Mouse (Mus musculus) activated CD4-positive, CD25-positive, alpha-beta regulatory T cell (primary cell): ENCODE measurements around the gene Ccdc91. TPM values are rescaled to one million over a fixed set of nuclear protein-coding genes. Genes with fewer than 3 reads are reported as not detected.

Experiments
- polyA plus RNA-seq, 2 experiments: library from polyadenylated mRNA; unstranded; fragments of 100-300 nt; shearing (Covaris generic); gene quantifications; one replicate each; pipeline ENCODE4 v1.2.1; 2017

Ccdc91 gene
- 10 to 100 TPM in 1 of 2 experiments, 1 to 10 TPM in 1; 8.2 to 13.7 TPM for polyA plus RNA-seq

GRCm38 (mm10) chr6:147475727-147476613, at the start of gene Ccdc91:
Gene Ccdc91, plus strand, starts transcription at chr6:147475828.

Other genes with a start within 250 kb of the Ccdc91 start
- not detected for gene Pthlh, start 211.6 kb upstream of the Ccdc91 start, polyA plus RNA-seq